Mouse (Mus musculus): ENCODE data around the gene Mc1r. TPM values are rescaled to one million over a fixed set of nuclear protein-coding genes. Genes with fewer than 3 reads are reported as not detected.
"Not testable (repeated sequence)": the region's sequence is repeated elsewhere in the genome, so short reads cannot be mapped to it uniquely, and the experiment has no call there.

The Mc1r gene
- total RNA-seq, 2 experiments from 2014 or later, result not detected

DNA sequence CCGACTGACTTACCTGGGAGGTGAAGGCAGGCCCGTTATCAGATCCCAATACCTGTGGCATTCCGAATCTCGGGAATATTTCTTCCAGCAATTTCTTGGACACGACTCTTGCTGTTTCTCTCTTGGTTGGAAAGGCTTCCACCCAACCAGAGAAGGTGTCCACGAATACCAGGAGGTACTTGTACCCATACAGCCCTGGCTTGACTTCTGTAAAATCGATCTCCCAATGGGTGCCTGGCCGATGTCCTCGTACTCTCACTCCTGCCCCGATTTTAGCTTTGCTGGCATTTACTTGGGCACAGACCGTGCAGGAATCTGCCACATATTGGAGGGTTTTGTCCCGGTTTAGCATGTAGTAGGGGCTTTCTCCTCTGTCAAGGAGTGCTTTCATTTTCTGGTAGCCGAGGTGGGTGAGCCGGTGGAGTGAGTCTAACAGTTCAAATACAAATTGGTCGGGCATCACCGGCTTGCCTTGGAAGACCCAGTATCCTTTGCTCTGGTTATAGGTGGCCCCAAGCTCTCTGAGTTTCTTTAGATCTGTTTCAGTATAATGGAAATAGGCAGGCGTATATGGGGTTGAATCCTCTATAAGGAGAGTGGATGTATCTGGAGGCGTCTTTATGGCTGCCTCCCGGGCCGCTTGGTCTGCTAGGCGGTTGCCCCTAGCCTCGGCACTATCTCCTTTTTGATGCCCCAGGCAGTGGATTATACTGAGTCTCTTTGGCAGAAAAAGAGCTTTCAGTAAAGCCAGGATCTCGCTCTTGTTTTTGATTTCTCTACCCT lies 22.2 kb downstream of the Mc1r start:
- no peak for ATAC-seq (replicated peaks; ENCODE audit: low FRiP score, poor library complexity, severe bottlenecking)

DNA sequence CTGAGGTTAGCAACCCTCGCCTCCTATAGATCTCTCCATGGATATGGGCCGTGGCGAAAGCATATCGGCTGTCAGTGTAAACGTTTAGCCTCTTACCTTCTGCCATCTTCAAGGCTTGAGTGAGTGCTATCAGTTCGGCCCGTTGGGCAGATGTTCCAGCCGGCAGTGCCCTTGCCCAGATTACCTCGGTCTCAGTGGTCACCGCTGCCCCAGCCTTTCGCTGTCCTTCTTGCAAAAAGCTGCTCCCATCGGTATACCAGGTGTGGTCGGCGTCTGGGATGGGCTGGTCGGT lies 22.8 kb downstream of the Mc1r start:
- not testable (repeated sequence) for ATAC-seq (replicated peaks; ENCODE audit: low FRiP score, poor library complexity, severe bottlenecking)

- not testable (repeated sequence) for ATAC-seq (replicated peaks; ENCODE audit: low FRiP score, poor library complexity, severe bottlenecking)
Measured at GRCm38 (mm10) chr8:123430936-123431335, 24.0 kb downstream of the Mc1r start.

DNA sequence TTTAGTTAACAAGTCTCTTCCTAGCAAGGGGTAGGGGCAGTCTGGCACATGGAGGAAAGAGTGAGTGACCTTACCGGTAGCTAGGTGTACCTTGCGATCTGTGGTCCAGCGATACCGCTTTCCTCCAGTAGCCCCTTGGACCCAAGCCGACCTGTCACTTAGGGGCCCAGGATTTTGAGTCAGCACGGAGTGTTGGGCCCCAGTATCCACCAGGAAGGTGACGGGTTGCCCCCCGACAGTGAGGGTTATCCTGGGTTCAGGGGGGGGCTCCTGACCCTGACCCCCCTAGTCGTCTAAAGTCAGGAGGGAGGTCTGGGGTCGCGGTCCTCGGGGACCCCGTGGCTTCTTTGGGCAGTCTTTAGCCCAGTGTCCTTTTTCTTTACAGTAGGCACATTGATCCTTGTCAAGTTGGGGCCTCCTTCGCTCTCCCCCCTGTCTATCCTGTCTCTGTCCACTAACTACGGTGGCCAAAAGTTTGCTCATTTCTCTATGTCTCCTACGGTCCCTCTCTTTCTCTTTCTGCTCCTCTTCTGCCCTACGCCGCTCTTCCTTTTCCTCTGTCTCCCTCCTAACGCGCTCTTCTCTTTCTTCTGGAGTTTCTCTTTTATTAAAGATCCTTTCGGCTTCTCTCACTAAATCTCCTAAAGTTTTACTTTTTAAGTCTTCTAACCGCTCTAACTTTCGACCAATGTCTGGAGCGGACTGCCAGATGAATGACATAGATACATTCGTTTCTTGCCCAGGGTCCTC lies 24.9 kb downstream of the Mc1r start:
- ATAC-seq (replicated peaks; ENCODE audit: low FRiP score, poor library complexity, severe bottlenecking), result no peak

DNA sequence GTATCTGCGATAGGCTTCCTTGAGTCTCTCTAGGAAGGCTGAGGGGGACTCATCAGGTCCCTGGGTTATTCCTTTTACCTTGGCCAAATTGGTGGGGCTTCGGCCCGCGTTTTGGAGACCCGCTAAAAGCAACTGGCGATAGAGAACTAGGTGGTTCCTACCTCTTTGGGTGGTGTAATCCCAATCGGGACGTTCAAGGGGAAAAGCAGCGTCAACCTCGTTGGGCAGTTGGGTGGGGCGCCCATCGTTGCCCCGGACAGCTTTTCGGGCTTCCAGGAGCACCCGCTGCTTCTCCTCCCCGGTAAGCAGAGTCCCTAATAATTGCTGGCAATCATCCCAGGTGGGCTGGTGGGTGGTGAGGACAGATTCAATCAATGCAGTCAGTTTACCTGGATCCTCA lies 25.5 kb downstream of the Mc1r start:
- ATAC-seq (replicated peaks; ENCODE audit: low FRiP score, poor library complexity, severe bottlenecking), result no peak

GRCm38 (mm10) chr8:123433241-123433974 lies 26.5 kb downstream of the Mc1r start:
- not testable (repeated sequence) for ATAC-seq (replicated peaks; ENCODE audit: low FRiP score, poor library complexity, severe bottlenecking)

- no peak for ATAC-seq (replicated peaks; ENCODE audit: low FRiP score, poor library complexity, severe bottlenecking)
Measured at GRCm38 (mm10) chr8:123441788-123442187, 34.9 kb downstream of the Mc1r start.

GRCm38 (mm10) chr8:123442351-123442750 lies 35.4 kb downstream of the Mc1r start:
- ATAC-seq (replicated peaks; ENCODE audit: low FRiP score, poor library complexity, severe bottlenecking), result no peak

DNA sequence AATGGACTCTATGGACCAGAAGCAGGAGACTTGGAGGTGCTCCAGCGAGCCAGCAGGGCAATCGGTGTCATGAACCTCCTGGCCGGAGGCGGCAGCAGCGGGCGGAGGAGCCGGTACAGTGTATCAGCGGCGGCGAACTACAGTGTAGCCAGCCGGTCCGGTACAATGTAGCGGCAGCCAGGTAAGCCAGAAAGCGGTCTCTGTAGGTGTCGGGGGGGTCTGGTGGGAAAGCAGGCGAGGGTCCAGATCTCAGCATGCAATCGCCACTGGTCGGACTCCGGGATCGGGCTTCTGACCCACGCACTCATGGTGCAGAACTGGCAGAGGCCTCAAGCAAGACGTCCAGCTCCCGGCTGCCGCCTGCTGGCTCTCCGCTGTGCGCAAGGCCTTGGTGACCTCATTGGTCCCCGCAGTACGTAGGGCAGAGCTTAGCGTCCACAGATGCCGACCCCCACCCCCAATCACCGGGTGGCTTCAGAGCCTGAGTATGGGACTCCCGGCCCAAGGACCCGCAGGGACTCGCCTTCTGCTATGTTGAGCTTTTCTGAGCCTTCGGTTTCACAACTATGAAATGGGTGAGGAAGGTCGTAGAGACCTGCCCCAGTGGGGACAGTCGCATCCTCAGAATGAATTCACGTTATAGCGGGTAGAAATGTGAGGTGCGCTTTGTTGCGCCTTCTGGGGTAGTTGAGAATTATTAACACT lies 36.1 kb downstream of the Mc1r start:
- peak; percentile 97 for ATAC-seq (replicated peaks; ENCODE audit: low FRiP score, poor library complexity, severe bottlenecking)

- no peak; the same call in 1 of the 2 replicates for ATAC-seq (replicated peaks; ENCODE audit: low FRiP score, poor library complexity, severe bottlenecking)
Measured at GRCm38 (mm10) chr8:123443576-123443921, 36.6 kb downstream of the Mc1r start.

- no peak for ATAC-seq (replicated peaks; ENCODE audit: low FRiP score, poor library complexity, severe bottlenecking)
Measured at GRCm38 (mm10) chr8:123444131-123444530, 37.2 kb downstream of the Mc1r start.

DNA sequence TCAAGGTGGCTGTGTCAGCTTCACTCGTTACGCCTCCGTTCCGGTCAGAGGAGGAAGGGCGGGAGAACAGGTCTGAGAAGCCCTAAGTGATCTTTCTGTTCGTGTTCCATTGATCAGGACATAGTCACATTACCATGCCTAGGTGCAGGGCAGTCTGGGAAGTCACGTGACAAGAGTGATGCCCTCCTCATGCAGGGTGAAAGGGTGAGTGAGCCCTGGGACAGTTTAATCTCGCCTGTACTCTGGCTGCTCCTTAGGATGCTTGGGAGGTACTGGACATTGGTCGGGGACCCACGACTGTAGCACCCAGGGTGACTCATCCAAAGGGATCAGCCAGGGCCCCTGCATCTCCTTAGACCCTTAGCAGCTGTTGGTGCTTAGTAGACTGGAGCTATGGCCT lies 39.1 kb downstream of the Mc1r start:
- ATAC-seq (replicated peaks; ENCODE audit: low FRiP score, poor library complexity, severe bottlenecking), result no peak

- no peak for ATAC-seq (replicated peaks; ENCODE audit: low FRiP score, poor library complexity, severe bottlenecking)
Measured at GRCm38 (mm10) chr8:123446799-123447198, 39.9 kb downstream of the Mc1r start.

GRCm38 (mm10) chr8:123450783-123451182 lies 43.9 kb downstream of the Mc1r start:
- peak; percentile 61 for ATAC-seq (replicated peaks; ENCODE audit: low FRiP score, poor library complexity, severe bottlenecking)

DNA sequence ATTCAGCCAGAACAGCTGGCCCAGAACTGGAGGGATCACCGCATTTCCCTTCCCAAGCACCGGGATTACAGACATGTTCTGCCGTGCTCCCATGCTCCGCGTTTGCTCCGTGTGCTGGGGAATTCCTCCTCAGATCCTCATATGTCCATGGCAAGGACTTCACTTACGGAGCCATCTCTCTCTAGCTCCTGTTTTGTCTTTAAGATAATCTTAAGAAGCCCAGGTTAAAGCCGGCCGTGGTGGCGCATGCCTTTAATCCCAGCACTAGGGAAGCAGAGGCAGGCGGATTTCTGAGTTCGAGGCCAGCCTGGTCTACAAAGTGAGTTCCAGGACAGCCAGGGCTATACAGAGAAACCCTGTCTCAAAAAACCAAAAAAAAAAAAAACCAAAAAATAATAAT lies 44.8 kb downstream of the Mc1r start:
- not testable (repeated sequence) for ATAC-seq (replicated peaks; ENCODE audit: low FRiP score, poor library complexity, severe bottlenecking)

- ATAC-seq (replicated peaks; ENCODE audit: low FRiP score, poor library complexity, severe bottlenecking), result peak; percentile 51
Measured at GRCm38 (mm10) chr8:123452149-123452548, 45.2 kb downstream of the Mc1r start.

GRCm38 (mm10) chr8:123453291-123453690 lies 46.4 kb downstream of the Mc1r start:
- ATAC-seq (replicated peaks; ENCODE audit: low FRiP score, poor library complexity, severe bottlenecking), result peak; percentile 81

DNA sequence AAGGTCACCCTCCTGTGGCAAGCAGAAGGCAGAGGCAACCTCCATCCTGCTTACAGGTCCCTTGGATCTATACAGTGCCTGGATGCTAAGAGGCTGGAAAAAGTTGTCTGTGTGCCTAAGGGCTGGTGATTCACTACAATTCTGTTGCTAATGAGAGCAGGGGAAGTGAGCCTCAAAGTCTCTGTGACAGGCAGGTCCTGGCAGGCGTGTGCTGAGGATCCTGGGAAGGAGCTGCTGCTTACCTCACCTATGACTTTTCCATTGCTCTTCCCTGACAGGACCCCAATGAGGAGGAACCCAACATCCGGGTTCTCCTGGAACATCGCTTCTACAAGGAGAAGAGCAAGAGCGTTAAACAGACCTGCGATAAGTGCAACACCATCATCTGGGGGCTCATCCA lies 47.0 kb downstream of the Mc1r start:
- ATAC-seq (replicated peaks; ENCODE audit: low FRiP score, poor library complexity, severe bottlenecking), result no peak

GRCm38 (mm10) chr8:123454559-123454958 lies 47.7 kb downstream of the Mc1r start:
- ATAC-seq (replicated peaks; ENCODE audit: low FRiP score, poor library complexity, severe bottlenecking), result no peak
